Mouse (Mus musculus) ZHBTc4 (cell line): ENCODE measurements around the gene Manbal.

Experiments used
- DNase-seq: peaks from one replicate; pipeline ENCODE4 v3.0.0-alpha.2; 2011; ENCODE audit warnings: low read depth, low spot score

Manbal gene

DNA sequence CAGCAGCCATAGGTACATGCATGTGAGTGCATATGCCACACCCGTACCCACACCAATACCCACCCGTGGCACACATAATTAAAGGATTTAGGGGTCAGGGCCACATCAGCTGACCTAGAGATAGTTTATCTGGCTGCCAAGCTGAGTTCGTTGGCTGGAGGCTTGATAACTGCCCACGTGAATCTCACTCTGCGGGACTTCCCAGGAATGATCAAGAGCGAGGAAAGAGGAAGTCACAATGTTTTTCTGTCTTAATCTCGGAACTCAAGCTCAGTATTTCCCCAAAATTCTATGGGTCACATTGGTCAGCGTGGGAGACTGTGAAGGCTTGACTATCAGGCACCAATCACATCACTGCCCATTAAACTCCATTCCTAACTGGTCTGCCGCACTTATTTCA lies 632 bp upstream of the Manbal start:
- no peak for DNase-seq

DNA sequence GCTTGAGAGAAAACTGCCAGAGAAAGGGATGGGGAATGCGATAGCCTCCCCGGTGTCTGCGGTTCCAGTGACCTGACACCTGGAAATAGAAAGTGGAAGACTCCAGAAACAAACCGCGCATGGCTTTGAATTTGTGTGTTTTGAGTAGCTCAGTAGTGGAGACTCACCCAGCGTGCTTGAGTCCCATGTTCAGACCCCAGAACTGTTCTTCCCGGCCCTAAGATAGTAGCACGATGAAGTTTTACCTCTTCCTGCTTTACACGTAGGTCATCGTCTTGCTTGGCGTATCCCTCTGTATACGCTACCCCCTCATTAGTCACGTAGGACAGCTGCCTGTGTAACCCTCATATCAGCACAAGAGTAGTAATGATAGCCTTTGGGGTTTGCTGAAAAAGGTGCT lies 597 bp downstream of the Manbal start:
- DNase-seq: no peak

DNA sequence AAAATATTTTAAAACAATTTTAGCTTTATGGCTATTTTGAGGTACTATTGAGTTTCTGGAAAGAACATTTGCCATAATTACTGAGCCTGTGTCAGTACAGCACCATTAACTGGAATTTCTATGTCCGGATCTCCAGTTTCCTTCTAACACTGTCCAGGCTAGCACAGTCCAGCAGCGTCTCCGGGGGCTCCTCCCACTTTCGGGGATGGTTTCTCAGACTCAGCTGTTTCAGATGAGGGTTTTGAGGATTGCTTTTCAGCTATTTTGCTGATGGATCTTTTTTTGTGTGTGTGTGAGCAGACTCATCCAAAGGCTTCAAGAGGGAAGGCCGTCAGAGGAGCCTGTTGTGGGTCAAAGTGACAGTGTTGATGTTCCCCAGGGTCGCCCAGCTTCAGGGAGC lies 4.3 kb downstream of the Manbal start:
- DNase-seq: no peak

DNA sequence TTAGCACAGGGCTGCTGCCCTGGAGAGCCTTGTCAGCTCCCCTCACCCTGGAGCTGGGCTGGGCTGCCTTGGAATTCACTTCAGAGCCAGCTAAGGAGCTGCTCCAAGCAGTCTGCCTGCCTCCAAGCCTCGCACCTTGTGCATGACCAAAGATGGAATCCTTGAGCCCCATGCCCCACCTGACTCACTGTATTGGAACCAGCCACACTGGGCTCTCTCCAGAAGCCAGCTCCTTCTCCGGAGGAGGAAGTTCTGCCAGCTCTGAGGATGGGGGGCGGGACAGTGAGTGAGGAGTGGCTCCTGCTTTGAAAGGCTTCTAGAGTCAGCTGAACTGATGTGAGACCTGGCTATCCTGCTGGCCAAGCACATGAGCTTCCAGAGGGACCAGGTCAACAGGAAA lies 6.3 kb downstream of the Manbal start:
- DNase-seq: no peak

DNA sequence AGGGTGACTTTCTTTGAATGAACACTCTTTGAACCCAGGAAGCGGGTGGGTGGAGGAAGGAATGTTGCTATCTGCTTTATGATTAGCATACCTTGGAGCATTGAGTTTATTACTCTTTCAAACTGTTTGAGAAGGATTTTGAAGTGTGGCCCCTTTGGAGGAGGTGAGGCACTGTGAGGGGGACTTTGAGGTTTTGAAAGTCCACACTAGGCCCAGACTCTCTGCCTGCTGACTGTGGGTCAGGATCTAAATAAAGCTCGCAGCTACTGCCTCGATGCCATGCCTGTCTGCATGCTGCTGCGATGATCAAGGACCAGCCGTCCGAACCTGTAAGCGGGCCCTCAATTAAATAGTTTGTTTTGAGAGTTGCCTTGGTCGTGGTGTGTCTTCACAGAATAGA lies 7.7 kb downstream of the Manbal start:
- no peak for DNase-seq

DNA sequence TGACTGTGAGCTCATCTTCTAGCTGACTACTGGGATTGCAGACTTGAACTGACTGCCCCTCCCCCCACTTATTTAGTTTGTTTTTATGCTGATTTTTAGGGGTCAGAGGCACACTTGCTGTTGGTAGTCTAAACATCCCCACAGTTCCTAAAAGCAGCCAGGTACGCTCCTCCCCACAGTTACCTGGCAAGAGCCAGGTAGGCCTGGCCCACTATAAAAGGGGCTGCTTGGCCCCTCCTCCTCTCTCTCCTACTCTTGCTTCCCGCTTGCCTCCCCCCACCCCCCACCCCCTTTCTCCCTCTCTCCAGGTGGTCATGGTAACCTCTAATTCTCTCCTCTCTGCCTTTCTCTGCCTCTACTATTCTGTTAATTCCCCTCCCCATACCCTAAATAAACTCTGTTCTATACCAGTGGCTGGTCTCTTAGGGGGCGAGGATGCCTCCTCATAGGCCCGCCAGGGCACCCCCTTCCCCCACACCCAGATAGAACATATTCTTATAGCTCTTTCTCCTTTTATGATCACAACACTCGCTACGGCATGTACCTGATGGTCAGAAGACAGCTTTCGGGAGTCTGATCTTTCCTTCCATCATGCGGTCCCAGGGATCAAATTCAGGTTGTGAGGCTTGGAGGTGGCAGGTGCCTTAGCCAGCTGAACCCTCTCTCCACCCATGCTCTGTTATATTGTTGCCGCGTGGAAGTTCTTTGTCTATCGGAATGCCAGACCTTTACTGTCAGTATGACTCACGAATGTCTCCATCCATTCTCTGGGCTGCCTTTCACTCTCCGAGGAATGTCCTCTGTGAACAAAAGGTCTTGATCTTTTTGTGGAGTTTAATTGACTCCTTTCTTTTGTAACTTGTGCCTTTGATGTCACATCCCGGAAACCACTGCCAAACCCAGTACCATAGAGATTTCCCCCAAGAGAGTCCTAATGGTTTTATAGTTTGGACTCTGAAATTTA lies 8.7 kb downstream of the Manbal start:
- DNase-seq: peak; percentile 97

DNA sequence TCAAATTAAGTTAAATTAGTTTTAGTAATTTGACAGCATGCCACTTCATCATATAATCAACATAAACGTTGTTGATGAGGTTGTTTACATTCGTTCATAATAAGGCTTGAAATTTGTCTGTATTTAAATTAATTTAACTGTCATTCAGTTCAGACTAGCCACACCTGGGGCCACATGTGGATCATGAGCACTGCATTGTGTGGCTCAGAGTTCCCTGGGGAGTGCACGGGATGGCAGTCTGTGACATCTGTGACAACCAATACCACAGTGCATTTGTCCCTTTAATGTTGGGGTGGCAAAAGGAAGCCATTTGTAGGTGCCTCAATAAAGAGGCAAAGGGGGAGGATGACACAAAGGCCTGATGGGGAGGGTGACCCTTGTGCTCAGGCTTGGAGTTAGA lies 9.6 kb downstream of the Manbal start:
- DNase-seq: peak; percentile 67

DNA sequence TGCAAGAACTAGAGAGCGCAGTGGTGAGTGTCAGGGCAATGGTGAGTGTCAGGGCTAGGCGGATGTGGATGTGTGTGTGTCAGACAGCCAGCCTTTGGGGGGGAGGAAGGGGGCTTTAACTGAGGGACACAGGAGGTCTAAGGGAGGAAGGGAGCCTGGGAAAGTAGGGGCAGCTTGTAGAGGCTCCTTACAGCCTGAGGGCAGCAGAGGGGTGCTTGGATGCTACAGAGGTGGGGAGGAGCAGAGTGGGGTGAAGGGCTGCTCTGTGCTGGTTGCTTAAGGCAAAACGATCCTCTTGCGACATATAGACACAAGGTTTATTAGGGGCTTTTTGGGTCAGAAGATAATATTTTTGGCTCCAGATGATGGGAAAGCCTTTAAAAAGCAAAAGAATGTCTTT lies 17.4 kb downstream of the Manbal start:
- DNase-seq: no peak

DNA sequence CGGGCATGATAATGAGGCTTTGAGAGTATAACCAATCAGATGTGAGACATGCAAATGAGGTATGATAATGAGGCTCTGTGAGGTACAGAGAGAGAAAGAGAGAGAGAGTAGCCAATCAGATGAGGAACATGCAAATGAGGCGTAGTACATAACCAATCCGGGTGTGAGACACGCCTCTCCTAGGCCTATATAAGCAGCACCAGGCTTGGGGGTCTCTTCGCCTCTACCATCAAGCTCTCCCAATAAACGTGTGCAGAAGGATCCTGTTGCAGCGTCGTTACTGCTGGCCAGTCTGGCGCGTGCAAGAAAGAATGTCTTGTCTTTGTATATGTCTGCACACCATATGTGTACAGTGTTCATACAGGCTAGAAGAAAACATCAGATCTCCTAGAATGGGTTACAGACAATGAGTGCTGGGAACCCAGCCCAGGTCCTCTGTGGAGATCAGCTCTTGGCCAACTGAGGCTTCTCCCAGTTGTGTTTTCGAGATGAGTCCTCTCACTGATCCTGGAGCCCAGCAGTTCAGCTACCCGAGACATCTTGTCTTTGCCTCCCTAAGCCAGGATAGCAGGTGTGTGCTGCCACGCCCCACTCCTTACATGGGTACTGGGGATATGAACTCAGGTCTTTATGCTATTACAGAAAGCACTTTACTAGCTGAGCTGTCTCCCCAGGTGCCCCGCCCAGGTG lies 21.7 kb downstream of the Manbal start:
- peak; percentile 70 for DNase-seq

DNA sequence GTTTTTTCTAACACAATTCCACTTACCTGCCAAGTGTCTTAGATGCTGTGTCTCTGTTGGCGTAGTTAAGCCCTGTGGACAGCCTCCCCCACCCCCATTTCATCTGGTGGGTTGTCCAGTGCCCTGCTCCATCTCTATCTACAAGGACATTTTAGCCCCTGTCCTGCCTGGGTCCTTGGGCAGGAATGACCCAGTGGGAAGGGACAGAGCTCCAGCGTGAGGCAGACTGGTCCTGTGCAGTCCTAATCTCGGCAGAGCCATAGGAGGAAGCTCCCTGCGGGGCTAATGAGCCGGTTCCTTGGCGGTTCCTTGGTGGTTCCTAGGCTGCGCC lies 22.2 kb downstream of the Manbal start:
- no peak for DNase-seq

DNA sequence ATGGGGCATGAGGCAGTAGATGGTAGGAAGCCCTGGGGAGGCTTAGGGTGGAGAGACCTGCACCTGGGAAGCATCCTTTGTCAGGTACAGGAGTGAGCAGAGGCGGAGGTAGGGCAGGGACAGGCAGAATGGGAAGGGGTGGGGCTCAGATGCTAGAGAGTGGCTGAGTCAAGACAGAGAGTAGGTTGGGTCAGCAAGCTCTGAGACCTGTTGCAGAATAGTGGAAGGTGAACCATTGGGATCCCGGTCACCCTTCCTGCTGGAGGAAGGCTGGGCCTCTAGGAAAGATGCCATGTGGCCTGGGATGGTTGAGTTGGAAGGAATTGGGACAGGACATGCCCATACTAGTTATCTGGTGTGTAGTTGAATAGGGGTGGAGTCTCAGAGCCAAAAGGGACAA lies 24.9 kb downstream of the Manbal start:
- peak; percentile 58 for DNase-seq

DNA sequence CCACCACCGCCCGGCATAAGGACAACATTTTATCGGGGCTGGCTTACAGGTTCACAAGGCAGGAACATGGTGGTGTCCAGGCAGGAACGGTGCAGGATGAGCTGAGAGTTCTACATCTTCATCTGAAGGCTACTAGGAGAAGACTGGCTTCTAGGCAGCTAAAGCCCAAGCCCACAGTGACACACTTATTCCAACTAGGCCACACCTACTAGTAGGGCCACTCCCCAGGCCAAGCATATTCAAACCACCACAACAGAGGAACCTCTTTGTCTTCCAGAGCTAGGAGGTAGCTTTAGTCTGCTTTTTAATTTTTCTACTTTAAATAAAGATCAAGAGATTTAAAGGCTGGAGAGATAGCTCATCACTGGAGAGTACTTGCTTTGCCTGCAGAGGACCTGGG lies 26.2 kb downstream of the Manbal start:
- DNase-seq: peak; percentile 57

DNA sequence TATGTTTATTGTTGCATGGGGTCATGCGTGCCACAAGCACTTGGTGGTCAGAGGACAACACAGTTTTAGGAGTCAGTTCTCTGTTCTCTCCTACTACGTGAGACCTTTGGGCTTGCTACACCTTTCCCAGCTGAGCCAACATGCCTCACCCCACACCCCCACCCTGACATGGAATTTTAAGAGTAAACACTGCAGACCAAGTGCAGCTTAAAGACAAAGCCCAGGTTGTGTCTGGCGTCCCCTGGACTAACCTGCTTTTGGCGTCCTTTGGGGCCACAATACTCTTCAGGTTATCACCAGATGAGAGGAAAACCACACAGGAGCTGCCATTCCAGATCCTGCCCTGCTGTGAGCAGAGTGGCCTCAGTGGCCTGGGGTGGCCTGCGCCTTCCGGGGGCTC lies 27.5 kb downstream of the Manbal start:
- no peak for DNase-seq

DNA sequence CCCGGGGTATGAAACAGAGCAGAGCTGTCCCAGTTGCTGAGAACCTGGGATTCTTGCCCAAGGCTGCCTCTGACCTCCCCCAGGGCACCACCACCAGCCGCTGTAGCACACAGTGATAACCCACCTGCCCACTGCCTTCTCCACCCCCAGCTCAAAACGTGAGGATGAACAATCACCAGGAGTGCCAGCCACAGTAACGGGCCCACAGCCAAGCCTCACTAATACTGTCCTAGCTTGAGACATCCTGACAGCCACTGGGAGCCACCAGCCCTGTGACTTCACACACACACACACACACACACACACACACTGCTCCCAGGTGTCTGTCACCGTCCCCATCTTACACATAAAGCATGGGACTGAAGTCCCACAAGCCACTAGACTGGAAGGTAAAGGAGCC lies 28.0 kb downstream of the Manbal start:
- DNase-seq: no peak

DNA sequence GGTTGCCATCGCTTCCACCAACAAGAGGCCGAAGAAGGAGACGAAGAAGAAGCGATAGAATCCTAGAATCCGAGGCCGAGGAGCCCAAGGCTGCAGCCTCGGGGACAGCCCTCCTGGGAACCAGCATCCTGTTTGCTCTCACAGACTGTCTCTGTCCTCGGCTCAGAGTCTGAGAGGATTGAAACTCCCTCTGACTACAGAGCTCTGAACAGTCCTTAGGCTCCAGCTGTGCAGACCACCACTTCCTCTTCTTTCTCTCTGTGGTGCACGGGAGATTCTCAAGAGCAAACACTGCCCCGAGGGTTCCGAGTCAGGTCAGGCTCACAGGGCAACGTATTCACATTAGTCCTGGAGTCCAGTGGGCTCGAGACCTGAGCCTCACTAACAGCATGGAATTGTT lies 28.6 kb downstream of the Manbal start:
- no peak for DNase-seq

DNA sequence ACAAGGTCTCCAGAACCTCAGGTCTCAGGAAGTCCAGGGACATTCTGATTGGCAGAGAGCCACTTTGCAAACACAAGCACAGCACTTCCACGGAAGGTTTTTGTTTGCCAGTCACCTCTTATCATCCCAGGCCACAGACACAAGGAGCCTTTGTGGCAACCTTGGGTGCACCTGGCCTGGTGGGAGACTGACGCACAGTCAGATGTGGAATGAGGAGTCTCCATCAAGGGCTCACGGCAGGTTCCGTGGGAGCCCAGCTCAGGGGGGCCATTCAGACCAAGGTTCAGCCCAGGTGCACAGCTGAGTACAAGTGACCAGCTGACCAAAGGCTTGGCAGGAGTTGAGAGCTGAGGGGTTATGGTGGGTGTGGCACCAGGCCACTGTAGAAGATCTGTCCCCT lies 30.0 kb downstream of the Manbal start:
- no peak for DNase-seq

DNA sequence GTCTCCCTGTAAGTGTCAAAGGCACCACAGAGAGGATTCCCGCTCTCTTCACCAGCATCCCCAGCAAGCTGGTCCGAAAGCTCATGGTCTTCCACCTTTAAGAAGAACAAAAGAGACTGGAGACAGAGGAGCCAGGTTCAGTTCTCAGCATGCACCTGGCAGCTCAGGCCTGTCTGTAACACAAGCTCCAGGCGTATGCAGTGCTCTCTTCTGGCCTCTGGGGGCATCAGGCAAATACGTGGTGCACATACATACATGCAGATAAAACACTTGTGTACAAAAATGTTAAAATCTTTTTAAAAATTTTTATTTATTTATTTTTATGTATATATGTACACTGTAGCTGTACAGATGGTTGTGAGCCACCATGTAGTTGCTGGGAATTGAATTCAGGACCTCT lies 31.1 kb downstream of the Manbal start:
- peak; percentile 72 for DNase-seq

DNA sequence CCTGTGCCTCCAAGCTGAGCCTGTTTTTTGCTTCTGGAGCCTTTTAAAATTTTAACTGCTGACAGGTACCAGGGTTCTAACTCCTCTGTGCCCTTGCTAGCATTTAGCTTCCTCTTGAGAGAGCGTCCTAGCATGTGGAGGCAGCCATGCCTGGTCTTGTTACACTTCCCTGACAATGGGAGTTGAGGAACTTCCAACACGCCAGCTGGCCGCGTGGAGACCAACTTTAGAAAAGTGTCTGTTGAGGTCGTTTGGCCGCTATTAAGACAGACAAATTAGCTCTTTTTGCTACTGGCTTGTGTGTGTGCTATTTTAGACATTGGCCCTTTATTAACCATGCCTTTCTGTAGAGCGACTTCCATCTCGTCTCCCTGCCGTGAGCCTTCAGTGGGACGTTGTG lies 32.4 kb downstream of the Manbal start:
- DNase-seq: no peak

DNA sequence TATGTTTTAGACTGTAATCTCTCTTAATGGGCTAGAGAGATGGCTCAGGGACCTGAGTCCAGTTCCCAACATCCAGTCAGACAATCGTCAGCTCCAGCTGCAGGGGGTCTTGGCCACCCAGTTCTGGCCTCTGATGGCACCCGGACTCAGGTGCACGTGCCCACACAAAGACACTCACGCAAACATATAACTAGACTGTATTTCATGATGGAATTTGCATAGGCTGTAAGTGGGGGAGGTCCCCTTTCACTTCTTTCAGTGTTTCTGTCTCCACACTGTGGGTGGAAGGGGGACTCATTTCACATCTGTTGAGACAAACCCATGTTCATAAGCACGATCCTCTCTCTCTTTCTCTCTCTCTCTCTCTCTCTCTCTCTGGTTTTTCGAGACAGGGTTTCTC lies 33.1 kb downstream of the Manbal start:
- DNase-seq: no peak

DNA sequence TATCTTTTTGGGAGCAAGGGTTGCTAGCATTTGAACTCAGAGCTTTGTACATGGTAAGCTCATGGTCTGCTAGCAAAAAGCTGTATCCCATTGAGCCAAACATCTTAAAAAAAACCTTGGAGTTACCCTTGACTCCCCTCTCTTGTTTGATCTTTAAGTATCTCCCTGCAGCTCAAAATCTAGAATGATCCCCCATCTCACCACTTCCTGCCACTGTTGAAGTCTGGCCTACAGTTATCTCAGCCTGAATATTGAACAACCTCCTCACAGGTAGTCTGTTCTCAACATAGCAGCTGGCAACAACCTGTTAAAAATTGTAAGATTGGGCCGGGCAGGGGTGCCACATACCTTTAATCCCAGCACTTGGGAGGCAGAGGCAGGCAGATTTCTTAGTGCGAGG lies 33.9 kb downstream of the Manbal start:
- DNase-seq: no peak

DNA sequence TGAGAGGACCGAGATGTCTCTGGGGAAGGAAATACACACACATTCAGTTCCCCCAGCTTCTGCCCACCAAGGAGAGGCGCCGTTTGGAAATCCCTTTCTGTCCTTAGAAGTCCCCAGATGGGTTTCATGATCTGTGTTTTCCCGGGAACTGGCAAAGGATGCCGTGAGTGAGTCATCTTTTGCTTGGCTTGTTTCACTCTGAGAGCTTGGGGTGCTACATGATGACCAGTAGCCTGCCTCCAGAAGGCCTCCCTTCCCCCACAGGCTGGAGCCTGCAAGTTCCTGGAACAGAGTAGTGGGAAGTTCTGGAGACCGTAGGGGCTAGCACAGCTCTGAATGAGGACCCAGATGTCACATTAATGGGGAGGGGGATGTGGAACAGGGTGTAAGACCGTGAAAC lies 40.2 kb downstream of the Manbal start:
- DNase-seq: no peak

DNA sequence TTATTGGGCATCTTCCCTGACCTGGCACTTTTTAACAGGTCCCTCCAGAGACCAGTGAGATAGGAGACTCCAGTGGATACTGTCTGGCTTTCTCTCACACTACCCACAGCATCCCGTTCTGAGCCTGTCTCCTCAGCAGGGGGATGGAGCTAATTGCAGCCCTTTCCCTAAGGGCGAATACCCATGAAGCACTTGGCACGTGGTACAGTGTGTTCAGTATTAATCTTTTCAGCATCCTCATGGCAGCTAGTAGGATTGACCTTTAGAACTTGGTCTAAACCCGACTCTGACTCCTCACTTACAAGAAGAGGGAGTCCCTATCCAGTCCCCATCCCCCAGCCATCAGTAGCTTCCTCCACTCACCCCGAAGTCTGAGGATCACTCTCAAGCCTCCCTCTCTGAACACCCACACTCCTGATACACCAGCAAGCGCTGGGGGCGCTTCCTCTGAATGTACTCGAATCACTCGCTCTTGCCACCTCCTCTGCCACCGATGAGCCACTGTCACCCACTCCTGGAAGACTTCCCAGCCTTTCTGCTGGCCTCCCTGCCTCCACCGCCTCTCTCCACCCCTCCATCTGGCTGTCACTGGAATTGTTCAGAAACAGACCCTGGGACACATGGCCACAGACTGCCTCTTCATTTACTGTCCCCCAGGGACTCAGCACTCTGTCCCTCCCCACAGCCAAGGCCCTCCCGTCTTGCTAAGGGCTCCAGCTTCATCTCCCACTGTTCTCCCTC lies 42.6 kb downstream of the Manbal start:
- no peak for DNase-seq
